Mouse (Mus musculus) retina, embryonic 14.5 days (tissue): Measurements from ENCODE around the gene Hnrnpa3.

ENCODE experiments used
- DNase-seq: peaks from one replicate; pipeline ENCODE4 v3.0.0-alpha.2; 2015; ENCODE audit warnings: low spot score

The Hnrnpa3 gene

DNA sequence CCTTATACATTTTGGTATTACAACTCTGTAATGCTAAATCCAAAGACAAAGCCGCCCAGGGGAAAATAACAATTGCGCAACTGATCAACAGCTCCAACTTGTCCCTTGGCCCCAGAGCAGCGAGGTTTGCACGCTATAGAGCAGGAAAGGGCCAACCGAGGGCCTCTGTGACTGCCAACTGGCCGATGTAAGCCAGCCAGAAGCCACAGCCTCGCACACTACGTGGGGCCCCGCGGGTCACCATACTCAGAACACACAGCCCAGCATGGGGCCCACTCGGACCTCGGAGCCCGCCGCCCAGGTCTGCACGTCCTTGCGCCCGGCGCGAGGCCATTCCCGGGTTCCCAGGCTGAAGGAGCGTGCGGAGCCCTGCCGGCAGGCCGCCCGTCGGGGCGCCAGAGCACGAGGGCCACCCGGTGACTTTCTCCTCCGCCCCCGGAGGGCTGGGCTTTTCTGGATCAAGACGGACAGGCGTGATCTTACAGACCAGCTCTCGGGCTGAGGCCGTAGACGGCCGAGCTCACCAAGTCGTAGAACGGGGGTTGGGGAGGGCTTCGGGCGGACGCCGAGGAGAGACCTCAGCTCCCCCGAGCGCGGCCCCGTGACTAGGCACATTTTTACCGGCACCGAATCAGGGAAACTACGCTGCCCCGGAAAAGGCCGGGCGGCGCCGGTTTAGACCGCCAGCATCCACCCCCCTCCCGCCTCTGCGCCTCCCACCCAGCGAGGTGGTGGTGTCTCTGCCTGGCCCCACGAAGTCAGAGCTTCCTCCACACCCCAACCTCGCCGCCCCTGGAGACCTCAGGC, 44.5 kb downstream of the Hnrnpa3 start:
- DNase-seq: peak; percentile 95

DNA sequence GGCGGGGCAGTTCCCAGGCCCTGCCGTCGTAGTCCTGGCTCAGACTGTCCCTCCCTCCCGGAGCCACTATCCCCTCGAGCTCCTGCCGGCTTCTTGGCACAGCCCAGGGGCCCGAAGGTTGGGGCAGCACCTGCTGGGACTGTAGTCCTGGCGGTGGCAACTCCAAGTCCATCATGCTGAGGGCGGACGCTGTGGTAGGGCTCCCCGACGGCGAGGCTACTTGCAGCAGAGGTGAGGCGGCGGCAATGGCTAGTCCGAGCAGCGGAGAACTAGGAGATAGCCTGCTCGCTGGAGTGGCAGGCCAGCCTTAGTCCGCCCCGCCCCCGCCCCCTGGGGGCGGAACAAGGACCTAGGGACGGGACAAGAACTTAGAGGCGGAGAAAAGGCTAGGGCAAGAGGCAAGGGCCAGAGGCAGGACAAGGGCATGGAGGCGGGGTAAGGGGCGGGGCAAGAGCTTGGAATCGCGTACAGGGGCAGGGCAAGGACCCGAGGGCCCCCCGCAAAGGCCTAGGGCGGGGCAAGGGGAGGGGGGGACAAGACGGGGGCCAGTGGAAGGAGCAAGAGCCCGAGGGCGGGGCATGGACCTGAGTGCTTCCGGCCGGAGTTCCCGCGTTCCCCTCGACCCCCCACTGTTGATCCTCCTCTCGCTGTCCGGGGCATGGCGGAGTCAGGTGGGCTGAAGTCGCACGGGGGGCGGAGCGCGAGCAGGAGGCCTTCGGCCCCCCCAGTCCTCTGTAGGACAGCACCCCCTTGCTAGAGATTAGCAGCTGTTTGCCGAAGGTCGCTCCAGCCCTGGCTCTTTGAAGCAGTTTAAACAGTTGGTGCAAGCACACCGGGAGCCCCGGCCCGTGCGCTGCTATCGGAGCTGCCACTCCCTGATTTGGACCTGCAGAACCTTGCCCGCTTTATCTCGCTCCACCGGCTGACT, 45.4 kb downstream of the Hnrnpa3 start, which contains the start of gene Nfe2l2:
Gene Nfe2l2 (minus strand): TSS at position 408 of the 928 bp plus-strand sequence.
- DNase-seq: peak; percentile 94

DNA sequence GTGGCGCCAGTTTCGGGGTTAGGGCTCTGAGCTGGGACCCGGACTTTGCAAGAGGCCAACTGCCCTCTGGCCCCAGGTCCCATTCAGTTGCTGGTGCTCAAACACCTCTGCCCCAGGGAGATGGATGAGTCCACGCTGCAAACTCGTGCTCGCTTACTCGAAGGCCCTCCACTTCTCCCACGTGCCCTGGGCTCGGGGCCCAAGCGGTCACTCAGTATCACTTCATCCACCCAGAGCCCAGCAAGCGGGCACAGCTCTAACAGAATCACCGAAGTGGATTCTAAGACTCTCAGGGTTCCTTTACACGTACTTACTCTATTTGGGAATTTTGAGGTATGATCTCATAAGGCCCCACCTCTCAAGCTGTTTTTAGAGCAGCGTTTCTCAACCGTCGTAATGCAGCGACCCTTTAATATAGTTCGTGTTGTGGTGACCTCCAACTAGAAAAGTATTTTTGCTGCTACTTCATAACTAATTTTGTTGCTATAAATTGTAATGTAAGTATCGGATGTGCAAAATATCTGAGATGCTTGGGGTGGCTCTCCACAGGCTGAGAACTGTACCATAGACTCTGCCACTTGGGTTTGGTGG, 46.2 kb downstream of the Hnrnpa3 start:
- peak; percentile 57 for DNase-seq

DNA sequence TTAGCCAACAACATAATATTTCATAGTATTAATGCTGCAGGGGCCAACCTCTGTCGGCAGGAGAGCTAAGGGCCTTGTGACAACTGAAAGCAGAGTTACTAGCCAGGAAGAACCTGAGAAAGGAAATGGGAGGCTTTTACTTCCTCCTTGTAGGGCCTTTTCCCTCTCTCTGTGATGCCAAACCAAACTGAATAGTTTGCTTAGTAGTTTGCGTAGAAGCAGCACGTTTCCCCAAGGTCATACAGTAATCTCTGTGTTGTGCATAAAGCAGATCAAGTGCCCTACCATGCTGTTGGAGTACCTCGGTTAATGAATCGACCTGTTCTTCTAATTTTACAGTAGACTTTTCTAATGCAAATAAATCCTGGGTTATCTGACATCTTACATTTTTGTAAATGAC, 47.4 kb downstream of the Hnrnpa3 start:
- DNase-seq: no peak

DNA sequence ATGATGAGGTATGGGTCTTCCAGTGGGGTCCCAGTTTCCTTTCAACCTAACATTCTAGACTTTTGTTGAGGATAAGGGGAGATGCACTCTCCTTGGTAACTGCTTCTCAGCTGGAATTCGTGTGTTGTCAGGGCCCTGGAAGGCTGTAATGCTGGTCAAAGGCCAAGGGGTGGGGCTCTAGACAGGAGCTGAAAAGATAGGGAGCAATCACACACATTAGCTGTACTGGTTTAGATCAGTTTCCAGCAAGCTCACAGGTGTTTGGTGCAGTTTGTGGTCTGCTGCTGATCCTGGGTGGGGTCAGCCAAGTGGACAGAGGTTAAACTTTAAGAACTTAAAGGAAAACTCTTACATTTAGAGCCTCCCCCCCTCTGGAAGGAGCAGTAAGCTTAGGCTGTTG, 48.4 kb downstream of the Hnrnpa3 start:
- no peak for DNase-seq

DNA sequence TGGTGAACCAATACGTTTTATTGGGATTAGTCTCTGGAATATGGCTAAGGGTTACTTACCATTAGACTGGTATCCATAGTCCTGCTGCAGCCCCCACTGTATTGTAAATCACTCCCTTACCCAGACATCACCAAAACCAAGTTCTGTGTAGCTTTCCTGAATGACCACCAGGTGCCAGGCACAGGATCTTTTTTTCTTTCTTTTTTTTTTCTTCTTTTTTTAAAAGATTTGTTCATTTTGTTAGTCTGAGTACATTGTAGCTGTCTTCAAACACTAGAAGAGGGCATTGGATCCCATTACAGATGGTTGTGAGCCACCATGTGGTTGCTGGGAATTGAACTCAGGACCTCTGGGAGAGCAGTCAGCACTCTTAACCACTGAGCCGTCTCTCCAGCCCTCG, 54.0 kb downstream of the Hnrnpa3 start:
- DNase-seq: no peak

DNA sequence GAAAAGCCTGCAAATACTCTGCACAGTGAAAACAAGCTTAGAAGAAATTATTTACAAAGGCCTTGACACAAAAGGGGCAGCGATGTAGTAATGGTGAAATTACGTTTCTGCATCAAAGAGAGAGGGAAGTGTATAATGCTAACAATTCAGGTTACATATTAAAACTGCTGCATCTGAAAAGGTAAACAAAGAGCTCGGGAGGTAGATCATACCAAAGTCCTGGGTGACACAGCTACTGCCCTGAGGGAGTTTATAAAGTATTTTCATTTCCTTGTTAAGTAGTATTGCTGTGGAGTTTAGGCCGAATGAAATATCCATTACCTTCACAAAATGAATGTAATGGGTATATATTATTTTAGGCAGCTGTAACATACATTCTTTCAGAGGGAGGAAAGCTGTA, 55.7 kb downstream of the Hnrnpa3 start:
- DNase-seq: no peak

DNA sequence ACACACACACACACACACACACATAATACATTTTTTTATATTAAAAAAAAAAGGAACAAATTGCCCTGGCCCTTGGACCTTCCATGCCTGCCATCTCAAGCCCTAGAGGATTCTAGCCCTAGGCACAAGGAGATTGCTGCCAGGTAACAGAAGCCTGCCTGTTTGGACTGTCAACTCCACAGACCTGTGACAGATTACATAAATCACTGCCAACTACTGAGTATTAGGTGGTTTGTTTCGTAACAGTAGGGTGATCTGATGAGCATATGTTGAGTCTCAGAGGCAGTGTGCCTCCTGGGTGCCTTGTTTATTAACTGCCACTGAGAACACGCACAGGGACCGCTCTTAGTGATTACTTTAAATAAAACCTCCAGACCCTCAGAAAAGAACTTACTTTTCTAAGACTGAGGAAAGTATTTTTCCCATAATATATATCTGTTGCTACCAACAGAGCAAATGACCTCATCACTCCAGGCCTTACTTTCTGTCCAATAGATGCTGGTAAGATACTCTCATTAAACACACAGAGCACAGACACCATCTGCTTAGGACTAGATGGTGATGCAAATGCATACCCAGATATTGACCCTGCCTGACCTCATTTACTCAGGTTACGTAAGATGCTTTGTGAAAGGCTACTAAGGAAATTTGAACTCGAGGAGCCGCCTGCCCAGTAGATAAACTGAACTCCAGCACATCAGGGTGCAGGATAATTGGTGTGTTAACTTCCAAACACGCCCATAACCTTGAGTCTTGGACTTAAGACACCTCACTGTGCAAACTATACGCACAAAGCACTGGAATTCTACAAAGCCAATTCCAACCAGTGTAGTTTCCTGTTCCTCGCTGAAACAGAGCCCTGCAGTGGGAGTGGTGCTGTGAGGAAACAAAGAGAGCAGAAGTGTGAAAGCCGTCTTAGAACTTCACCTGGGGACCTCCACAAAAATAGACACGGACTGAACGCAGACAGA, 57.3 kb downstream of the Hnrnpa3 start:
- DNase-seq: peak; percentile 45
